Mouse (Mus musculus) activated CD4-positive, CD25-positive, alpha-beta regulatory T cell, adult 4 months (primary cell): ENCODE data around the gene Ccr1. TPM values are rescaled to one million over a fixed set of nuclear protein-coding genes. Genes with fewer than 3 reads are reported as not detected.
"Not testable (repeated sequence)": the region's sequence is repeated elsewhere in the genome, so short reads cannot be mapped to it uniquely, and the experiment has no call there.

ENCODE experiments used
- ATAC-seq: one replicate; pipeline ENCODE4 v1.8.0; 2017
- polyA plus RNA-seq, 2 experiments: library from polyadenylated mRNA; unstranded; fragments of 100-300 nt; shearing (Covaris generic); gene quantifications; one replicate each; pipeline ENCODE4 v1.2.1; 2017

Gene Ccr1
- polyA plus RNA-seq, 2 experiments from 2014 or later = 0.77 to 0.80 TPM

- not testable (repeated sequence) for ATAC-seq
These were observed 42.5 kb downstream of the Ccr1 start for GRCm38 (mm10) chr9:123926041-123926440.

DNA sequence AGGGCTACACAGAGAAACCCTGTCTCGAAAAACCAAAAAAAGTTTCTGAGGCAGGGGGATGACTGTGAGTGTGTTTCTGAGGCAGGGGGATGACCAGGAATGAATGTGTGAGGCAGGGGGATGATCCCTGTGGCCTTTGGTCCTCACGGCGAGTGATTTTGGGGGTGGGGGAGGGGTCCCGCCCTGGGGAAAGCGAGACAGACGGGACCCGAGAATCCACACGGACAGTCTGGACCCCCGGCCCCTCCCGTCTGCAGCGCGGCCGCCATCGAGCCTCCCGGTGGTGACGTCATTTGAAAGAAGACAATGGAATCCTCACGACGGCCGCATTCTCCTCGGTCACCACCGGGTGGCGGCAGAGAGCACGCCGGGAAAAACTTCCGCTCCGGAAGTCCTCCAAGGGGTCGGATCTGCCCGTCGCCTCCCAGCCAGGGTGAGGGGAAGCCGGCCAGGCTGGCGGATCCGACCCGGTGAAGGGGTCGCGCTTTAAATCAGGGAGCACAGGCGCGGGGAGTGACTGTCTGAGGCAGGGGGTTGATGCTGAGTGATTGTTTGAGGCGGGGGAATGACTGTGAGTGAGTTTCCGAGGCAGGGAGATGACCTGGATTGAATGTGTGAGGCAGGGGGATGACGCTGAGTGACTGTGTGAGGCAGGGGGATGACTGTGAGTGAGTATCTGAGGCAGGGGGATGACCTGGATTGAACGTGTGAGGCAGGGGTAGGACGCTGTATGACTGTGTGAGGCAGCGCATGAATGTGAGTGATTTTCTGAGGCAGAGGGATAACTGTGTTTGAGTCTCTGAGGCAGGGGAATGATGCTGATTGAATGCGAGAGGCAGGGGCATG, 43.2 kb downstream of the Ccr1 start:
- ATAC-seq = peak; percentile 24

GRCm38 (mm10) chr9:123924589-123925066, 43.9 kb downstream of the Ccr1 start:
- peak; percentile 43 for ATAC-seq

DNA sequence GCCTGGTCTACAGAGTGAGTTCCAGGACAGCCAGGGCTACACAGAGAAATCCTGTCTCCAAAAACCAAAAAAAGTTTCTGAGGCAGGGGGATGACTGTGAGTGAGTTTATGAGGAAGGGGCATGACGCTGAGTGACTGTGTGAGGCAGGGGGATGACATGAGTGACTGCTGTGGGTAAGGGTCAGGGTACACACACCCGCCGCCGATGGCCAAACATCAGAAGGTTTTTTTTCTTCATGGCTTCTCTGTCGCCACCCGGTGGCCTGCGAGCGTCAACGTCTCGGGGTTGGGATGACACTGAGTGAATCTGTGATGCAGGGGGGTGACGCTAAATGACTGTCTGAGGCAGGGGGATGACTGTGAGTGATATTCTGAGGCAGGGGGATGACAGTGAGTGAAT, 44.5 kb downstream of the Ccr1 start:
- peak; percentile 34 for ATAC-seq

- ATAC-seq = no peak
These were observed 45.1 kb downstream of the Ccr1 start for GRCm38 (mm10) chr9:123923146-123923991.

Other genes starting within 250 kb of the Ccr1 start
- gene Cxcr6, start 162.2 kb downstream of the Ccr1 start, polyA plus RNA-seq = 100 to 1,000 TPM; 117 to 287 TPM
- gene Fyco1, start 116.8 kb downstream of the Ccr1 start, polyA plus RNA-seq = 10 to 100 TPM; 27.8 to 29.5 TPM
- under 1 TPM; 0.64 to 0.67 TPM for gene Xcr1, start 106.7 kb downstream of the Ccr1 start, polyA plus RNA-seq
- gene Ccr1l1, start 9.7 kb upstream of the Ccr1 start, polyA plus RNA-seq = not detected
- gene Ccr3, start 53.3 kb upstream of the Ccr1 start, polyA plus RNA-seq = 1 to 10 TPM; 1.6 to 2.2 TPM
- 100 to 1,000 TPM in 1 of 2 experiments, 10 to 100 TPM in 1; 81.2 to 144 TPM for gene Ccr2, start 133.3 kb upstream of the Ccr1 start, polyA plus RNA-seq
- gene Ccr5, start 152.9 kb upstream of the Ccr1 start, polyA plus RNA-seq = 10 to 100 TPM; 10.1 to 14.9 TPM